Mouse (Mus musculus) bone marrow macrophage, adult 2 months (primary cell): ENCODE results near the gene Cyb5r1.

Experiments used
- CTCF ChIP-seq: IDR thresholded peaks from 2 replicates; pipeline ENCODE4 v1.5.1; 2012; ENCODE audit warnings: low read depth, mild to moderate bottlenecking, low read length, moderate library complexity
- POLR2A ChIP-seq: IDR thresholded peaks from 2 replicates; pipeline ENCODE4 v1.6.1; 2012; ENCODE audit warnings: mild to moderate bottlenecking, low read depth, low read length, borderline replicate concordance

- TF ChIP-seq CTCF = no peak
- TF ChIP-seq POLR2A = no peak
Measured at GRCm38 (mm10) chr1:134384581-134384980, 20.8 kb upstream of the Cyb5r1 start.
